Mouse (Mus musculus) kidney, postnatal 0 days (tissue): ENCODE results near the gene Oaf. TPM values are rescaled to one million over a fixed set of nuclear protein-coding genes. Genes with fewer than 3 reads are reported as not detected.

ENCODE experiments used
- ATAC-seq: fragments of 200-750 bp; cut with Nextera tagmentation; replicated peaks from 2 replicates; pipeline ENCODE4 v1.8.0; 2017; ENCODE audit warnings: low read depth, moderate number of reproducible peaks, moderate TSS enrichment, moderate library complexity; ENCODE audit not compliant: low FRiP score
- DNase-seq: peaks from one replicate; pipeline ENCODE4 v3.0.0-alpha.2; 2016; ENCODE audit warnings: low spot score
- H3K27ac ChIP-seq: fragments of 300-500 bp; sonication (generic); 2 replicates; pipeline ENCODE4 v1.5.1; 2014; ENCODE audit warnings: mild to moderate bottlenecking
- H3K27me3 ChIP-seq: fragments of 300-500 bp; sonication (generic); 2 replicates; pipeline ENCODE4 v1.6.1; 2014; ENCODE audit warnings: low read length, mixed read lengths; ENCODE audit not compliant: insufficient read depth
- H3K36me3 ChIP-seq: fragments of 300-500 bp; sonication (generic); 2 replicates; pipeline ENCODE4 v1.6.1; 2014; ENCODE audit warnings: low read length, mixed read lengths; ENCODE audit not compliant: insufficient read depth
- H3K4me1 ChIP-seq: fragments of 300-500 bp; sonication (generic); replicated peaks from 2 replicates; pipeline ENCODE4 v1.6.1; 2014; ENCODE audit warnings: antibody characterized with exemption, low read length, mixed read lengths; ENCODE audit not compliant: insufficient read depth
- H3K4me2 ChIP-seq: fragments of 300-500 bp; sonication (generic); 2 replicates; pipeline ENCODE4 v1.6.1; 2014; ENCODE audit warnings: mild to moderate bottlenecking, low read length, moderate library complexity, mixed read lengths
- H3K4me3 ChIP-seq: fragments of 300-500 bp; sonication (generic); replicated peaks from 2 replicates; pipeline ENCODE4 v1.5.1; 2014; ENCODE audit warnings: low read depth, low read length
- H3K9ac ChIP-seq: fragments of 300-500 bp; sonication (generic); 2 replicates; pipeline ENCODE4 v1.6.1; 2014; ENCODE audit warnings: low read depth, low read length
- H3K9me3 ChIP-seq: fragments of 300-500 bp; sonication (generic); replicated peaks from 2 replicates; pipeline ENCODE4 v1.6.1; 2016; ENCODE audit warnings: low read length, inconsistent platforms, mixed read lengths
- CTCF ChIP-seq: IDR thresholded peaks from 2 replicates; pipeline ENCODE4 v1.5.1; 2016; ENCODE audit warnings: antibody characterized with exemption, low read depth, mild to moderate bottlenecking, moderate library complexity
- WGBS: fragments of 180-500 bp; shearing (Covaris S2); extraction: QIAGEN DNeasy Blood & Tissue Kit; methylation state at CpG from one replicate; pipeline ENCODE4 v1.1.7; 2014; 5-methylcytosine and 5-hydroxymethylcytosine counted together
- polyA plus RNA-seq: library from polyadenylated mRNA; unstranded; fragments of >200 nt; fragmentation: Nextera tagmentation; extraction: Ambion mirVana; gene quantifications from 2 replicates; pipeline ENCODE4 v1.2.1, GENCODE M21; 2015

Oaf gene
- polyA plus RNA-seq, 1 experiment from 2014 or later: 62.9 TPM

DNA sequence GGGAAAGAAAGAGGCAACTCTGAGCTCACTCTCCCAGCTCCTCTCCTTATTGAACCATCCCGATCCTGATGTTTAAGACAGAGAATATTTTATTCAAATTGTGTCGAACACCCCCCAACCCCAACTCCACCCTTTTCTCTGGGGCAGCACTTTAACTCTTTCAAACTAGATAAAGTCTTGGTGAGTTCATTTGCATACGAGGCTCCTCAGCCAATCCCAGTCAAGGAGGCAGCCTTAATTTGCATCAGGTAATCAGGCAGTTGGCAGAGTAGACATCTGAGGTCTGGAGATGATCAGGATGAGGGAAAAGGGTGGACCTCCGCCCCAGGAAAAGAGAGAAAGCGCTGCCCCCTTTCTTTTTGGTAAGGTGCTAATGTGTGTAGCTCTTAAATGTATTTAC, 39.5 kb downstream of the Oaf start:
- H3K27ac ChIP-seq: no peak overlapping the region
- no peak overlapping the region for H3K4me2 ChIP-seq
- H3K9me3 ChIP-seq: no peaks in the 10 kb centered on the region
- DNase-seq (no peak), ATAC-seq (no peak)
- no peaks in the 10 kb centered on the region for H3K36me3 ChIP-seq
- 0 out of 2 replicates have a peak, but pooled peaks cover 2% of the 10 kb centered on the region for H3K27me3 ChIP-seq
- no peaks in the 10 kb centered on the region for H3K4me1 ChIP-seq
- TF ChIP-seq CTCF: no peak
- 17% methylated on average over 5 of the region's 5 CpGs for WGBS
- H3K9ac ChIP-seq: no peak overlapping the region
- no peak overlapping the region for H3K4me3 ChIP-seq

DNA sequence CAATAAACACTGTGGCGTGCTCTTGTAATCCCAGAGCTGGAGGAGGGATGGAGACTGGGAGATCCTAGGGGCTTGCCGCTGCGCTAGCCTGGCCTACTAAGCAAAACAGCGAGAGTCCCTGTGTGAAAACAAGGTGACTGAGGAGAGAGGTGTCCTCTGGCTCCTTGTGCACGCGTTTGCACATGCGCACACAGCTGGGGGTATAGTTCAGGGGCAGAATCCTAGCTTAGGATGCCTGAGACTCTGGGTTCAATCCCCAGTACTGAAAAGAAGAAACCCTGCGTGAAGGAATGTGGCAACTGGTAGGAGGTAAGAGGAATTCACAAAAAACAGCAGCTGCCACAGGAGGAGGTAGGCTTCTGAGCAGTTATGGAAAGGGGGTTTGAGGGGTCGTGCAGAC, 45.7 kb downstream of the Oaf start:
- Histone ChIP-seq H3K9ac (no peak overlapping the region), H3K4me1 (no peaks in the 10 kb centered on the region), H3K27ac (no peak overlapping the region), H3K9me3 (no peaks in the 10 kb centered on the region), H3K4me3 (no peak overlapping the region), H3K36me3 (no peaks in the 10 kb centered on the region), H3K4me2 (no peak overlapping the region), H3K27me3 (no peaks in the 10 kb centered on the region)
- DNase-seq: no peak
- no peak for ATAC-seq
- WGBS: 28% methylated on average over 9 of the region's 9 CpGs
- TF ChIP-seq CTCF: no peak

DNA sequence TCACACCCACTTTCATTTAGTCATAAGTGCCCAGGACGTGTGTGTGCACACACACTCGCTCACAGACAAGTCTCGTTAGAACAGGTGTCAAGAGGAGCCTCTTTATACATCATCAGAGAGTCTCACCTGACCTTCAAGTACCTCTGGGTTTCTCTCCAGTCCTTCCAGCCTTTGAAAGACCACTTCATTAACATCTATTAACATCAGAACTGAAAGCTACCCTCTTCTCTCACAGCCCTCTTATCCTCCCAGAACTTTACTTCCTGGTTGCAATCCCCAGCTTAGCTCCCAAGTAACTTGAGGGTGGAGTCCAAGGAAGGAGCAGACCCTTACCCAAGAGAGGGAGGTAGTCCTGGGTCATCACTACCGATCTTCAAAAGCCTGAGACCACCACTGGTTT, 48.1 kb downstream of the Oaf start:
- DNase-seq (no peak), ATAC-seq (no peak)
- TF ChIP-seq CTCF: no peak
- H3K4me2 ChIP-seq: no peak overlapping the region
- H3K4me1 ChIP-seq: no peaks in the 10 kb centered on the region
- no peaks in the 10 kb centered on the region for H3K27me3 ChIP-seq
- WGBS: 53% methylated on average over 4 of the region's 4 CpGs
- H3K4me3 ChIP-seq: no peak overlapping the region
- H3K9me3 ChIP-seq: no peaks in the 10 kb centered on the region
- no peak overlapping the region for H3K27ac ChIP-seq
- no peaks in the 10 kb centered on the region for H3K36me3 ChIP-seq
- no peak overlapping the region for H3K9ac ChIP-seq

DNA sequence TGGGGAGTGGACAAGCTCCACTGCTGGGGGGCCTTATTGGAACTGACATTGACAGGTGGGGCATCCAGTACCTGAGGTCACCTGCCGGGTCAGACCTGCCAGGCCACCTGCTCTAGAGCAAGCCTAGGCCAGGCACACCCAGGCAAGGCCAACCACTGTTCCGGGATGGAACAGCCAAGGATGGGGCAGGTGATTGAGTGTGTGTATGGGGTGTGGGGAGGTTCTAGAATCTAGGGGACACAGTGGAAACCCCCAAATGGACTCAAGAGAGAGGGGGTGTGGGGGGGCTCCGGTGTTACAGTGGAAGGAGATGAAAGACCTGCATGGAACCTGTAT, 50.7 kb downstream of the Oaf start:
- ATAC-seq: no peak
- TF ChIP-seq CTCF: no peak
- H3K4me1 ChIP-seq: no peaks in the 10 kb centered on the region

GRCm38 (mm10) chr9:43188309-43189020, 51.2 kb downstream of the Oaf start:
- H3K9ac ChIP-seq: no peak overlapping the region
- no peaks in the 10 kb centered on the region for H3K4me1 ChIP-seq
- DNase-seq: no peak
- no peaks in the 10 kb centered on the region for H3K27me3 ChIP-seq
- no peak overlapping the region for H3K4me3 ChIP-seq
- H3K9me3 ChIP-seq: no peaks in the 10 kb centered on the region
- H3K36me3 ChIP-seq: no peaks in the 10 kb centered on the region
- 66% methylated on average over 12 of the region's 12 CpGs for WGBS
- no peak overlapping the region for H3K4me2 ChIP-seq
- no peak overlapping the region for H3K27ac ChIP-seq
- ATAC-seq: no peak
- TF ChIP-seq CTCF: no peak

More for the DNA sequence above, 50.7 kb downstream of the Oaf start:
- H3K27ac ChIP-seq: no peak overlapping the region
- H3K4me3 ChIP-seq: no peak overlapping the region
- no peak overlapping the region for H3K4me2 ChIP-seq
- H3K36me3 ChIP-seq: no peaks in the 10 kb centered on the region
- DNase-seq: no peak
- no peak overlapping the region for H3K9ac ChIP-seq
- no peaks in the 10 kb centered on the region for H3K9me3 ChIP-seq
- H3K27me3 ChIP-seq: no peaks in the 10 kb centered on the region
- 73% methylated on average over 3 of the region's 3 CpGs for WGBS

DNA sequence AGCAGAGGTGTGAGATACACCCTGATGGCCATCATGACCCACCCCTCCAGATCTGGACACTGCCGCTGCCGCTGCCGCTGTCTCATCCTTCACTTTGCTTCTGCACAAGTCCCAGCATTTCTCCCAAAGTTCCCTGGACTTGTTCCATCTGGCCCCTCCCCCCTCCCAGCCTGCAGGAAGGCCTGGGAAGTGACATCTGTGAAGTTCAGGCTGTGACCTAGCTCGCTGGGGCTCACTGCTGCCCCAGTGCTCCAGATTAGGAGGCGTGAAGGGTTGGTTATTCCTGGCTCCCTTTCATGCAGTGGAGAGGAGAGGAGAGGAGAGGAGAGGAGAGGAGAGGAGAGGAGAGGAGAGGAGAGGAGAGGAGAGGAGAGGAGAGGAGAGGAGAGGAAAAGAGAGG, 60.1 kb downstream of the Oaf start:
- no peak overlapping the region for H3K4me2 ChIP-seq
- H3K36me3 ChIP-seq: no peaks in the 10 kb centered on the region
- no peak overlapping the region for H3K4me3 ChIP-seq
- 47% methylated on average over 5 of the region's 5 CpGs for WGBS
- no peak for TF ChIP-seq CTCF
- no peak overlapping the region for H3K9ac ChIP-seq
- no peaks in the 10 kb centered on the region for H3K9me3 ChIP-seq
- no peak for ATAC-seq
- DNase-seq: peak; percentile 45
- 0 out of 2 replicates have a peak, but pooled peaks cover 7% of the 10 kb centered on the region for H3K4me1 ChIP-seq
- H3K27me3 ChIP-seq: no peaks in the 10 kb centered on the region
- H3K27ac ChIP-seq: no peak overlapping the region

DNA sequence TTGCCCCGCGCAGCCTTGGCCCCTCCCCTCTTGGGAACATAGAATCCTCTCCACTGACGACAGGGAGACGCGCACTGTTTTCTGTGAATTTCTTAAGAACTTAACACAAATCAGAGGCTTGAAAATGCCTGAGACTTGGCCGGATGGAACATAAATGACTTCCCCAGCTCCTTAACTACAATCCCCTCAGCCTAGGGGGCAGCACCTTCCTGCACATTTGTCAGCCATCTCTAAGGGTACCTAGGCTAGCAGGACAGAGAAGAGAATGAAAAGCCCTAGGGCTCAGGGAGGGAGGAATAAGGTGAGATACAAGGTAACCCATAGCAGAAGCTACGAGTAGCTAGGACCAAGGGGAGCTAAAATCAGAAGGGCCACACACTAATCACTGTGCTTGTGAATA, 61.5 kb downstream of the Oaf start:
- Histone ChIP-seq H3K27me3 (no peaks in the 10 kb centered on the region), H3K4me3 (no peak overlapping the region), H3K36me3 (no peaks in the 10 kb centered on the region), H3K9ac (no peak overlapping the region), H3K4me2 (no peak overlapping the region), H3K27ac (no peak overlapping the region), H3K4me1 (0 out of 2 replicates have a peak, but pooled peaks cover 7% of the 10 kb centered on the region), H3K9me3 (no peaks in the 10 kb centered on the region)
- DNase-seq (no peak), ATAC-seq (no peak)
- 59% methylated on average over 7 of the region's 7 CpGs for WGBS
- TF ChIP-seq CTCF: peak; percentile 51

Other genes with a start within 250 kb of the Oaf start
- 11.2 and 11.4 TPM in 2 replicates for gene Arhgef12, start 132.7 kb downstream of the Oaf start, polyA plus RNA-seq
- 9.3 and 10.6 TPM in 2 replicates for gene Tmem136, start 123.3 kb downstream of the Oaf start, polyA plus RNA-seq
- gene Pou2f3, start 29.5 kb downstream of the Oaf start, polyA plus RNA-seq: 0.41 and 0.47 TPM in 2 replicates
- 2.5 and 2.6 TPM in 2 replicates for gene Trim29, start 70.9 kb upstream of the Oaf start, polyA plus RNA-seq